Mouse (Mus musculus): Measurements from ENCODE around the gene Ccdc28b. TPM values are rescaled to one million over a fixed set of nuclear protein-coding genes. Genes with fewer than 3 reads are reported as not detected.
A peak's percentile ranks its signal among the peaks of the same experiment; 100 is the strongest.

The Ccdc28b gene
- polyA plus RNA-seq, 1 experiment from 2014 or later: 55.0 TPM

- peak within 1 kb of the TSS; percentile 84 for H3K4me3 ChIP-seq (ENCODE audit: low read length)
- peak within 1 kb of the TSS; percentile 97 for H3K4me2 ChIP-seq (ENCODE audit: low read depth, low read length)
- peak within 1 kb of the TSS; percentile 92 for H3K9ac ChIP-seq (ENCODE audit: low read length)
- H3K27ac ChIP-seq (ENCODE audit: low read length): peak within 1 kb of the TSS; percentile 91
- H3K9me3 ChIP-seq (replicated peaks; ENCODE audit: control insufficient read depth, low read length): no peaks in the 10 kb centered on the region
- H3K36me3 ChIP-seq (ENCODE audit: control insufficient read depth, insufficient read depth): peaks cover 14% of the 10 kb centered on the region; the same call in 1 of the 2 replicates
- H3K4me1 ChIP-seq (ENCODE audit: control insufficient read depth, insufficient read depth, low read length): peaks cover 26% of the 10 kb centered on the region
- 4% methylated on average over 43 of the region's 44 CpGs for WGBS
- H3K27me3 ChIP-seq (ENCODE audit: control insufficient read depth, insufficient read depth, low read length): no peaks in the 10 kb centered on the region
- ATAC-seq (replicated peaks; ENCODE audit: extremely low read depth, insufficient read depth, low FRiP score): peak; percentile 87
Measured at GRCm38 (mm10) chr4:129618786-129619691, 4.7 kb downstream of the Ccdc28b start, which contains the start of gene Iqcc. Gene Iqcc (minus strand): TSS chr4:129619099.

- H3K4me3 ChIP-seq (ENCODE audit: low read length): peak overlapping the region; percentile 84
- peak overlapping the region; percentile 97 for H3K4me2 ChIP-seq (ENCODE audit: low read depth, low read length)
- peak overlapping the region; percentile 92 for H3K9ac ChIP-seq (ENCODE audit: low read length)
- H3K9me3 ChIP-seq (replicated peaks; ENCODE audit: control insufficient read depth, low read length): no peaks in the 10 kb centered on the region
- H3K4me1 ChIP-seq (ENCODE audit: control insufficient read depth, insufficient read depth, low read length): peaks cover 30% of the 10 kb centered on the region
- ATAC-seq (replicated peaks; ENCODE audit: extremely low read depth, insufficient read depth, low FRiP score): no peak
- H3K36me3 ChIP-seq (ENCODE audit: control insufficient read depth, insufficient read depth): peaks cover 14% of the 10 kb centered on the region; the same call in 1 of the 2 replicates
- WGBS: 91% methylated on average over 5 of the region's 5 CpGs
- no peak overlapping the region; the same call in 1 of the 2 replicates for H3K27ac ChIP-seq (ENCODE audit: low read length)
- H3K27me3 ChIP-seq (ENCODE audit: control insufficient read depth, insufficient read depth, low read length): no peaks in the 10 kb centered on the region
Measured at GRCm38 (mm10) chr4:129618031-129618430, 5.7 kb downstream of the Ccdc28b start.

GRCm38 (mm10) chr4:129617121-129617641 is 6.6 kb downstream of the Ccdc28b start:
- H3K36me3 ChIP-seq (ENCODE audit: control insufficient read depth, insufficient read depth): peaks cover 14% of the 10 kb centered on the region; the same call in 1 of the 2 replicates
- 88% methylated on average over 7 of the region's 7 CpGs for WGBS
- ATAC-seq (replicated peaks; ENCODE audit: extremely low read depth, insufficient read depth, low FRiP score): no peak

GRCm38 (mm10) chr4:129616631-129617030 is 7.1 kb downstream of the Ccdc28b start:
- Histone ChIP-seq H3K27me3 (ENCODE audit: control insufficient read depth, insufficient read depth, low read length) (no peaks in the 10 kb centered on the region), H3K4me3 (ENCODE audit: low read length) (no peak overlapping the region), H3K4me2 (ENCODE audit: low read depth, low read length) (no peak overlapping the region), H3K4me1 (ENCODE audit: control insufficient read depth, insufficient read depth, low read length) (peaks cover 21% of the 10 kb centered on the region), H3K36me3 (ENCODE audit: control insufficient read depth, insufficient read depth) (peaks cover 14% of the 10 kb centered on the region; the same call in 1 of the 2 replicates), H3K27ac (ENCODE audit: low read length) (no peak overlapping the region), H3K9ac (ENCODE audit: low read length) (no peak overlapping the region), H3K9me3 (replicated peaks; ENCODE audit: control insufficient read depth, low read length) (no peaks in the 10 kb centered on the region)
- 91% methylated on average over 3 of the region's 3 CpGs for WGBS
- ATAC-seq (replicated peaks; ENCODE audit: extremely low read depth, insufficient read depth, low FRiP score): no peak

More at GRCm38 (mm10) chr4:129617121-129617641, 6.6 kb downstream of the Ccdc28b start:
- Histone ChIP-seq H3K27ac (ENCODE audit: low read length) (no peak overlapping the region), H3K27me3 (ENCODE audit: control insufficient read depth, insufficient read depth, low read length) (no peaks in the 10 kb centered on the region), H3K9me3 (replicated peaks; ENCODE audit: control insufficient read depth, low read length) (no peaks in the 10 kb centered on the region), H3K4me2 (ENCODE audit: low read depth, low read length) (no peak overlapping the region), H3K4me3 (ENCODE audit: low read length) (no peak overlapping the region), H3K4me1 (ENCODE audit: control insufficient read depth, insufficient read depth, low read length) (peaks cover 21% of the 10 kb centered on the region), H3K9ac (ENCODE audit: low read length) (no peak overlapping the region)

GRCm38 (mm10) chr4:129615801-129616290 is 7.9 kb downstream of the Ccdc28b start:
- Histone ChIP-seq H3K9ac (ENCODE audit: low read length) (no peak overlapping the region), H3K4me1 (ENCODE audit: control insufficient read depth, insufficient read depth, low read length) (peaks cover 21% of the 10 kb centered on the region), H3K27me3 (ENCODE audit: control insufficient read depth, insufficient read depth, low read length) (no peaks in the 10 kb centered on the region), H3K9me3 (replicated peaks; ENCODE audit: control insufficient read depth, low read length) (no peaks in the 10 kb centered on the region), H3K4me3 (ENCODE audit: low read length) (no peak overlapping the region), H3K27ac (ENCODE audit: low read length) (no peak overlapping the region), H3K4me2 (ENCODE audit: low read depth, low read length) (no peak overlapping the region), H3K36me3 (ENCODE audit: control insufficient read depth, insufficient read depth) (peaks cover 14% of the 10 kb centered on the region; the same call in 1 of the 2 replicates)
- 89% methylated on average over 9 of the region's 9 CpGs for WGBS
- no peak for ATAC-seq (replicated peaks; ENCODE audit: extremely low read depth, insufficient read depth, low FRiP score)

- peak within 1 kb of the TSS; percentile 59 for H3K27ac ChIP-seq (ENCODE audit: low read length)
- WGBS: 61% methylated on average over 6 of the region's 6 CpGs
- H3K36me3 ChIP-seq (ENCODE audit: control insufficient read depth, insufficient read depth): peaks cover 17% of the 10 kb centered on the region
- H3K4me2 ChIP-seq (ENCODE audit: low read depth, low read length): no peak within 1 kb of the TSS
- H3K9me3 ChIP-seq (replicated peaks; ENCODE audit: control insufficient read depth, low read length): no peaks in the 10 kb centered on the region
- peaks cover 21% of the 10 kb centered on the region for H3K4me1 ChIP-seq (ENCODE audit: control insufficient read depth, insufficient read depth, low read length)
- H3K27me3 ChIP-seq (ENCODE audit: control insufficient read depth, insufficient read depth, low read length): no peaks in the 10 kb centered on the region
- H3K4me3 ChIP-seq (ENCODE audit: low read length): no peak within 1 kb of the TSS
- no peak for ATAC-seq (replicated peaks; ENCODE audit: extremely low read depth, insufficient read depth, low FRiP score)
- 0 out of 2 replicates have a peak within 1 kb of the TSS, but pooled peaks have one; percentile 45 for H3K9ac ChIP-seq (ENCODE audit: low read length)
Measured at GRCm38 (mm10) chr4:129614093-129614492, 9.7 kb downstream of the Ccdc28b start, which contains the start of gene Dcdc2b. Gene Dcdc2b (minus strand): TSS chr4:129614257.

GRCm38 (mm10) chr4:129610472-129610871 is 13.3 kb downstream of the Ccdc28b start:
- no peak for ATAC-seq (replicated peaks; ENCODE audit: extremely low read depth, insufficient read depth, low FRiP score)
- 57% methylated on average over 4 of the region's 4 CpGs for WGBS
- peaks cover 16% of the 10 kb centered on the region for H3K4me1 ChIP-seq (ENCODE audit: control insufficient read depth, insufficient read depth, low read length)
- H3K27me3 ChIP-seq (ENCODE audit: control insufficient read depth, insufficient read depth, low read length): no peaks in the 10 kb centered on the region
- no peak overlapping the region for H3K9ac ChIP-seq (ENCODE audit: low read length)
- H3K36me3 ChIP-seq (ENCODE audit: control insufficient read depth, insufficient read depth): peaks cover 23% of the 10 kb centered on the region
- H3K4me3 ChIP-seq (ENCODE audit: low read length): no peak overlapping the region
- H3K27ac ChIP-seq (ENCODE audit: low read length): no peak overlapping the region; the same call in 1 of the 2 replicates
- no peaks in the 10 kb centered on the region for H3K9me3 ChIP-seq (replicated peaks; ENCODE audit: control insufficient read depth, low read length)
- no peak overlapping the region for H3K4me2 ChIP-seq (ENCODE audit: low read depth, low read length)

- H3K9ac ChIP-seq (ENCODE audit: low read length): no peak overlapping the region
- peak overlapping the region; percentile 45; the same call in 1 of the 2 replicates for H3K27ac ChIP-seq (ENCODE audit: low read length)
- peaks cover 23% of the 10 kb centered on the region for H3K36me3 ChIP-seq (ENCODE audit: control insufficient read depth, insufficient read depth)
- H3K4me1 ChIP-seq (ENCODE audit: control insufficient read depth, insufficient read depth, low read length): peaks cover 16% of the 10 kb centered on the region
- no peaks in the 10 kb centered on the region for H3K9me3 ChIP-seq (replicated peaks; ENCODE audit: control insufficient read depth, low read length)
- peak; percentile 31; the same call in 1 of the 2 replicates for ATAC-seq (replicated peaks; ENCODE audit: extremely low read depth, insufficient read depth, low FRiP score)
- H3K27me3 ChIP-seq (ENCODE audit: control insufficient read depth, insufficient read depth, low read length): no peaks in the 10 kb centered on the region
- no peak overlapping the region for H3K4me2 ChIP-seq (ENCODE audit: low read depth, low read length)
- no peak overlapping the region for H3K4me3 ChIP-seq (ENCODE audit: low read length)
- WGBS: 61% methylated on average over 4 of the region's 4 CpGs
Measured at GRCm38 (mm10) chr4:129610026-129610425, 13.7 kb downstream of the Ccdc28b start.
